Mouse (Mus musculus): Measurements from ENCODE around the gene Foxred1. TPM values are rescaled to one million over a fixed set of nuclear protein-coding genes. Genes with fewer than 3 reads are reported as not detected.

Foxred1 gene
- polyA plus RNA-seq, 1 experiment, result 27.5 TPM

DNA sequence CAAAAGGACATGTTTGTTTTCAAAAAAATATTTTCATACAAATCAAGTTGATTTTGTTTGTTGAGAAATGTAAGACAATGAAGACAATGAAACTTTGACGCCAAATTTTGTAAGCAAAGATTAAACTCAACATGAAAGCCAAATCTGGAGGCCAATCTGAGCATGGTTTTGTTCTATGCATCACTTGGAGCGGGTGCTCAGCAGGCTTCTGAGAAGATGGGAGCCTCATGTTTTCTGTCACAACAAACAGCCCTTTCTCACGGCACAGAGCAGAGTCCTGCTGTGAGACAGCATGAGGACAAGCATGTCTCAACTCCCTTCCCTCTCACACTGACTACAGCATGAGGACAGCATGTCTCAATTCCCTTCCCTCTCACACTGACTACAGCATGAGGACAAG lies 25.1 kb upstream of the Foxred1 start:
- Histone ChIP-seq H3K36me3 (ENCODE audit: control insufficient read depth, insufficient read depth, low read length) (no peaks in the 10 kb centered on the region; the same call in none of the 2 replicates), H3K27me3 (ENCODE audit: control insufficient read depth, insufficient read depth, low read length) (no peaks in the 10 kb centered on the region), H3K4me3 (ENCODE audit: control insufficient read depth, low read depth, low read length) (no peak overlapping the region), H3K4me1 (ENCODE audit: control insufficient read depth, insufficient read depth, low read length) (no peaks in the 10 kb centered on the region), H3K27ac (ENCODE audit: control insufficient read depth, insufficient read depth, low read depth, low read length) (no peak overlapping the region)
- no peak for TF ChIP-seq POLR2A (IDR thresholded peaks at IDR 0.05; ENCODE audit: control insufficient read depth, low read depth, low read length)
- no peak for TF ChIP-seq CTCF (IDR thresholded peaks at IDR 0.05; ENCODE audit: control insufficient read depth, insufficient read depth, insufficient replicate concordance, low read depth, low read length)

DNA sequence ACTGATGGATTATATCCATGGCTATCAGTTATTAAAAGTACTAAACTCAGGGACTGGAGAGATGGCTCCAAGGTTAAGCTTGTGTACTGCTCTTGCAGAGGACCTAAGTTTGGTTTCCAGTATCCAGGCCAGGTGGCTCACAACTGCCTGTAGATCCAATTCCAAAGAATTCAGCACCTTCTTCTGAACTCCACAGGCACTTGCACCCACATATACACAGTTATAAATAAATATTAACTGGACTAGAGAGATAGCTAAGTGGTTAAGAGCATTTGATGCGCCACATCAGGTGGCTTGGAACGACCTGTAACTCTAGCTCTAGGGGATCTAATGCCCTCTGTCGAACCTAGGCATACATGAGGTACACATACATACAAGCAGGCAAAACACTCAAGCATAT lies 17.8 kb upstream of the Foxred1 start:
- H3K27me3 ChIP-seq (ENCODE audit: control insufficient read depth, insufficient read depth, low read length), result no peaks in the 10 kb centered on the region
- H3K36me3 ChIP-seq (ENCODE audit: control insufficient read depth, insufficient read depth, low read length), result no peaks in the 10 kb centered on the region; the same call in 1 of the 2 replicates

DNA sequence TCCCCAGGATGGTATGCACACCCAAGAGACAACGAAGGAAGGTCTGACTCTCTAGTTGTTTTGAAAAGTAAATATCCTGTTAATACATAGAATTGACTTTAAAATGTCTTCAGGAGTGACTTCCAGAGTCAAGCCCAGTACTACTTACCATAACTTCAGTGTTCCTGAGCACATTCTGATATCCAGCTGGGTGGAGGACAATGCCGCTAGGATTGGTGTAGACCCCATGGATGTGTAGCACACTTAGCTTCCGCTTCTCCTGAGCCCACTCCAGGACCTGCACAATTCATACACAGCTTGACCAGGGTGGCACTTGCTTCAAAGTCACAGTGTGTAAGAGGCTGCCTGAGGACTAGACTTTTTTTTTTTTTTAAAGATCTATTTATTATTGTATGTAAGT lies 12.6 kb upstream of the Foxred1 start:
- Histone ChIP-seq H3K27ac (ENCODE audit: control insufficient read depth, insufficient read depth, low read depth, low read length) (no peak overlapping the region), H3K4me1 (ENCODE audit: control insufficient read depth, insufficient read depth, low read length) (no peaks in the 10 kb centered on the region), H3K36me3 (ENCODE audit: control insufficient read depth, insufficient read depth, low read length) (no peaks in the 10 kb centered on the region), H3K4me3 (ENCODE audit: control insufficient read depth, low read depth, low read length) (no peak overlapping the region), H3K27me3 (ENCODE audit: control insufficient read depth, insufficient read depth, low read length) (no peaks in the 10 kb centered on the region)
- TF ChIP-seq CTCF (IDR thresholded peaks at IDR 0.05; ENCODE audit: control insufficient read depth, insufficient read depth, insufficient replicate concordance, low read depth, low read length) (no peak), POLR2A (IDR thresholded peaks at IDR 0.05; ENCODE audit: control insufficient read depth, low read depth, low read length) (no peak)

More for the DNA sequence above, 17.8 kb upstream of the Foxred1 start:
- Histone ChIP-seq H3K27ac (ENCODE audit: control insufficient read depth, insufficient read depth, low read depth, low read length) (no peak overlapping the region), H3K4me3 (ENCODE audit: control insufficient read depth, low read depth, low read length) (no peak overlapping the region), H3K4me1 (ENCODE audit: control insufficient read depth, insufficient read depth, low read length) (no peaks in the 10 kb centered on the region)
- TF ChIP-seq CTCF (IDR thresholded peaks at IDR 0.05; ENCODE audit: control insufficient read depth, insufficient read depth, insufficient replicate concordance, low read depth, low read length), result no peak
- no peak for TF ChIP-seq POLR2A (IDR thresholded peaks at IDR 0.05; ENCODE audit: control insufficient read depth, low read depth, low read length)

DNA sequence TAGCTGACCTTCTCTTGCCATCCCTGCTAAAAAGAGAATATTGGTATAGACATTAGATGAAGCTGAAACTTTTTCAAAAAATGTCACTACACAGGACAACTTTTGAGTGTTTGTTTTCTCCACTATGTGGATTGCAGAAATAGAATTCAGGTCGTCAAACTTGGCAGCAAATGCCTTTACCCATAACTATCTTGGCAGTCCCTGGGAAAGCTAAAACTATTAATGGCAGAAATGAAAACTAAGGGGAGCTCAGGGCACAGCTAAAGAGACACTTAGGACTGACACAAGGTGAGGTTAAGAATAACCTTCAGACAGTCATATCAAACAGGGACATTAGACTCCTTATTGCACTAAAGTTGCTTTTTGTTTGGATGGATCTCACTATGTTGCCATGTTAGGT lies 7.1 kb upstream of the Foxred1 start:
- Histone ChIP-seq H3K27me3 (ENCODE audit: control insufficient read depth, insufficient read depth, low read length) (no peaks in the 10 kb centered on the region), H3K27ac (ENCODE audit: control insufficient read depth, insufficient read depth, low read depth, low read length) (no peak overlapping the region), H3K4me1 (ENCODE audit: control insufficient read depth, insufficient read depth, low read length) (no peaks in the 10 kb centered on the region), H3K36me3 (ENCODE audit: control insufficient read depth, insufficient read depth, low read length) (no peaks in the 10 kb centered on the region), H3K4me3 (ENCODE audit: control insufficient read depth, low read depth, low read length) (no peak overlapping the region)
- no peak for TF ChIP-seq POLR2A (IDR thresholded peaks at IDR 0.05; ENCODE audit: control insufficient read depth, low read depth, low read length)
- TF ChIP-seq CTCF (IDR thresholded peaks at IDR 0.05; ENCODE audit: control insufficient read depth, insufficient read depth, insufficient replicate concordance, low read depth, low read length), result no peak

DNA sequence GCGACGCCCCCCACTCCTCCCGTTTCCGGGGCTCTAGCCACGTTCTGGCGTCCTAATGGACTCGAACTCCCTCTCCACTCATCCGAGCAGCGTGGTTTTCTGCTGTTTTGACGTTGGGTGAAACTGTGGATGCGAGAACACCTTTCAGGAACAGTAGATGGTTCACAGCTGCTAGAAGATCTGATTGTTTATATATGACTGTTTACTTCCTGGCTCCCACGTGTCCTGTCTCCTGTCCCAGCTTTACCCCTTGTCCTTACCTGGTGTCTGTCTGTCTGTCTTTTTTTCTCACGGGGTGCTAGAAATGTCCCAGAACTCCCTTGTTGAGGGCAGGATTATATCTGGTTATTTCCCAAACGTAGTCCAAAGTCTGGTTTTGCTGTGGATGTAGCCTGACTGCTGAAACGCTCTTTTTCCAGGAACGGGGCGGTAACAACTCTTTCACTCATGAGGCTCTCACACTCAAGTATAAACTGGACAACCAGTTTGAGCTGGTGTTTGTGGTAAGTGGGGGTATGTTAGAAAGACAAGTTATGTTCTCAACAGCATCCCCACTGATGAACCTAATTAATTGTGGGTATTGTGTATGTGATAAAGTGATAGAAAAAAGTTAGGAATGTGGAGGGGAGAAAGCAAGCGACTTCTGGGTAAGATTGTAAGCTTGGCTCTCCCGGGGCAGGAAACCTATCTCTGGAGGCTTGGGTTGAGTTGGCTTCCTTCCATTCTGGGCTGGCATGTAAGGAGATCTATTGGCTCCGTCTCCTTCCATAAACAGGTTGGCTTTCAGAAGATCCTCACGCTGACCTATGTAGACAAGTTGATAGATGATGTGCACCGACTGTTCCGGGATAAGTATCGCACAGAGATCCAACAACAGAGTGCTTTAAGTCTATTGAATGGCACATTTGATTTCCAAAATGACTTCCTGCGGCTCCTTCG lies 987 bp upstream of the Foxred1 start:
- Histone ChIP-seq H3K4me3 (ENCODE audit: control insufficient read depth, low read depth, low read length) (peak overlapping the region; percentile 96), H3K27ac (ENCODE audit: control insufficient read depth, insufficient read depth, low read depth, low read length) (peak overlapping the region; percentile 93), H3K27me3 (ENCODE audit: control insufficient read depth, insufficient read depth, low read length) (no peaks in the 10 kb centered on the region), H3K4me1 (ENCODE audit: control insufficient read depth, insufficient read depth, low read length) (peaks cover 4% of the 10 kb centered on the region; the same call in 1 of the 2 replicates), H3K36me3 (ENCODE audit: control insufficient read depth, insufficient read depth, low read length) (peaks cover 2% of the 10 kb centered on the region; the same call in 1 of the 2 replicates)
- TF ChIP-seq CTCF (IDR thresholded peaks at IDR 0.05; ENCODE audit: control insufficient read depth, insufficient read depth, insufficient replicate concordance, low read depth, low read length) (no peak), POLR2A (IDR thresholded peaks at IDR 0.05; ENCODE audit: control insufficient read depth, low read depth, low read length) (no peak)

DNA sequence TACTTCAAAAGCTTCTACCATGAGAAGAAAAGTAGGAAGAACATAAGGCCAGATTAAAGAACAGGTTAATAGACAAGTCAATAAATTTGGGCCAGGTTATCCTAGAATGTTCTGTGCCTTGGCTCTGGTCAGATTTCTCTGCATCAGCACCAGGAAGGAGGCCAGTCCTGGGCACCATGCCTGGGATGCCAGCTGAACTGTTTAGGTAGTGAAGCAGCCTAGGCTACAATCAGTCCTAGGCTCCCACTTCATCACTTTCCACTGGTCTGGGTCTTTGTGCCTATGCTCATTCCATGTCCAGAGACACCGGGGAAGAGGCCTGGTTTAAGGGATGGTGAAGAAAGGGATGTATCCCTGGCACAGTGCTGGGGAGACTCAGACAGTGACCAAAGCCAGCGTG lies 6.4 kb downstream of the Foxred1 start:
- no peaks in the 10 kb centered on the region for H3K27me3 ChIP-seq (ENCODE audit: control insufficient read depth, insufficient read depth, low read length)
- no peak overlapping the region for H3K27ac ChIP-seq (ENCODE audit: control insufficient read depth, insufficient read depth, low read depth, low read length)
- H3K4me3 ChIP-seq (ENCODE audit: control insufficient read depth, low read depth, low read length), result no peak overlapping the region
- H3K36me3 ChIP-seq (ENCODE audit: control insufficient read depth, insufficient read depth, low read length), result peaks cover 4% of the 10 kb centered on the region
- no peak for TF ChIP-seq CTCF (IDR thresholded peaks at IDR 0.05; ENCODE audit: control insufficient read depth, insufficient read depth, insufficient replicate concordance, low read depth, low read length)
- no peak for TF ChIP-seq POLR2A (IDR thresholded peaks at IDR 0.05; ENCODE audit: control insufficient read depth, low read depth, low read length)
- H3K4me1 ChIP-seq (ENCODE audit: control insufficient read depth, insufficient read depth, low read length), result peaks cover 3% of the 10 kb centered on the region

DNA sequence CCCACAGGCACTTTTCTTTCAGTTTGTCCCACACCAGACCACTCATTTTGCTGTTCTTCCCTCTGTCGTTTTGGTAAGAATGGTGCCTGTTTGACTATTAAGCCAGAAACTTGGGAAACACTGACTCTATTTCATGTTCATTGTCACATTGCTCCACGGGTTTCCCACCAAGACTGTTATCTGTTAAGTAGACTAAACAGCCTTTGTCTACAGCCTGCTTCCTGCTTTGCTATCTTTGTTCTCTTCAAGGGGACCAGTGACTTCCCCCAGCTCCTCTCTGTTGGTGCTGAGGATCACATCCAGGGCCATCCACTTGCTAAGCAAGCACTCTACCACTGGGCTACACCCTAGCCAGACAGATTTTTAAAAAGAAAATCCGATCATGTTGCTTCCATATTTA lies 7.3 kb downstream of the Foxred1 start:
- Histone ChIP-seq H3K4me3 (ENCODE audit: control insufficient read depth, low read depth, low read length) (no peak overlapping the region), H3K27ac (ENCODE audit: control insufficient read depth, insufficient read depth, low read depth, low read length) (no peak overlapping the region), H3K4me1 (ENCODE audit: control insufficient read depth, insufficient read depth, low read length) (peaks cover 5% of the 10 kb centered on the region), H3K36me3 (ENCODE audit: control insufficient read depth, insufficient read depth, low read length) (peaks cover 4% of the 10 kb centered on the region), H3K27me3 (ENCODE audit: control insufficient read depth, insufficient read depth, low read length) (no peaks in the 10 kb centered on the region)
- TF ChIP-seq POLR2A (IDR thresholded peaks at IDR 0.05; ENCODE audit: control insufficient read depth, low read depth, low read length) (no peak), CTCF (IDR thresholded peaks at IDR 0.05; ENCODE audit: control insufficient read depth, insufficient read depth, insufficient replicate concordance, low read depth, low read length) (no peak)
